Mouse (Mus musculus) liver, embryonic 14 days (tissue): ENCODE results near the gene Rpl32. TPM values are rescaled to one million over a fixed set of nuclear protein-coding genes. Genes with fewer than 3 reads are reported as not detected.

ENCODE experiments used
- polyA plus RNA-seq: library from polyadenylated mRNA; depleted of rRNA; stranded (reverse); fragments of >200 nt; gene quantifications from 2 replicates; pipeline ENCODE4 v1.2.3, GENCODE M21; 2012; rRNA removed

Rpl32 gene
- 2,015 and 2,031 TPM in 2 replicates for polyA plus RNA-seq

DNA sequence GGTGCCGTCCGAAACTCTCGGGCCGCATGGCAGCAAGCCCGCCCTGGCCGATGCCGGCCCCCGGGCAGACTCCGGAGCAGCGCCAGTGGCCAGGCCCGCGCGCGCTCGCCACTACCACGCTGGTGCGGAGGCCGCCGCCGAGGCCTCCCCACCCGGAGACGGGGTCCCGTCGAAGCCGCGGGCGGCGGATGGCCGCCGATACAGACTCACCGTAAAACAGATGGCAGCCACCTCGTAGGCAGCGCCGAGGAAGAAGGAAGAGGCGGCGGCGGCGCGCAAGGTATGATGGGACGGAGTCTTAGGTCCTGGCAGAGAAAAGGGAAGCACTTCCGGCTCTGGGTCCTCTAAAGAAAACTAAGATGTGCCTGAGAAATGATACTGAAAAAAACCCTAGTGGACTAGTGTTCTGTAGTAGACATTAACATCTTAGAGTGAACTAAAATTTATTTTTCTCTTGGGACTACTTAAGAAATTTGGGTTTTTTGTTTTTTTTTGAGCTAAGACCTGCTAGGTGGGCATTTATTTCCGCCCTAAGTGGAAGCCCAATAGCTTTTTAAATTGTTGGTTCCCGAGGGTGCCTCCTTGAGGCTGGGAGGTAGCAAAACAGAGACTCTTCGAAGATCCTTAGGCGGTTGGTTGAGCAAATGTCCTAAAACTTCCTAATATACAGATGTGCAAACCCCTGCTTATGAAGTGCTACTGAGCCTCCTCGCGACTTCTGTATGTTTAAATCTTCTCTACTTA, at the start of gene Rpl32:
TSS of gene Rpl32 (minus strand) at position 260 of the 744 bp plus-strand sequence.

DNA sequence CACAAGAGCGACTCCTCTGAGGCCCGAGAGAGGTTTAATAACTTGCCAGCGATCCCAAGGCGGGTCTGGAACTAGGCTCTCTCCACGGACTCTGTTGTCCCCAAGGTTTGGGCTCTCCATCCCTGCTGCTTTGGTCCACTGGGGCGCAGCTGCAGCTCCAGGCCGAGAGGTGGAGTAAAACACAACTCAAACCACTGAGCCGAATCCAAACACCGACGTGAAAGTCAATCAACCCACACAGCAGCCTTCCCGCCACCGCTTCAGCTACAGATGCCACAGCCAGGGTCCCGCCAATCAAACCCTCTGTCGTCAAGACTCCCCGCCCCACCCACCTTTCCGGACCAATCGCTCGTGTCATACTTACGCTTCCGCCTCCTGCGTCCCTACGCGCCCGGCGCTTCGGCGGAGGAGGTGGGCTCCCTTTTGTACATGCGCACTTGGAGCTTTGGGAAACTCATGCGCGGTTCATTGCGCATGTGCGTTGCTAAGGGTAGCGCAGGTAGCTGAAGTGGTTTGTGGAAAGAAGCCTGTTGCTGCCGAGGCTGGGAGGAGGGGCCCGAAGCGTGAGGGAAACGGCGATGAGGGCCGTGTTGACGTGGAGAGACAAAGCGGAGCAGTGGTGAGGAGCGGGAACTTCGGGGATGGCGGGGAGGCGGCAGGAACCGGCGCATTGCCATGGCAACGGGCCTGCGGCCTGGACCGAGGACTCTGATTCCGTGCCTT, 44.7 kb upstream of the Rpl32 start, which contains the start of the genes Mbd4 and Ift122:
TSS of gene Mbd4 (minus strand) at position 281 of the 723 bp plus-strand sequence.
TSS of gene Ift122 (plus strand) at position 380 of the 723 bp plus-strand sequence.

GRCm38 (mm10) chr6:115838161-115838597, 29.6 kb upstream of the Rpl32 start, which contains the start of gene Efcab12:
Gene Efcab12 (minus strand): TSS chr6:115838412.

DNA sequence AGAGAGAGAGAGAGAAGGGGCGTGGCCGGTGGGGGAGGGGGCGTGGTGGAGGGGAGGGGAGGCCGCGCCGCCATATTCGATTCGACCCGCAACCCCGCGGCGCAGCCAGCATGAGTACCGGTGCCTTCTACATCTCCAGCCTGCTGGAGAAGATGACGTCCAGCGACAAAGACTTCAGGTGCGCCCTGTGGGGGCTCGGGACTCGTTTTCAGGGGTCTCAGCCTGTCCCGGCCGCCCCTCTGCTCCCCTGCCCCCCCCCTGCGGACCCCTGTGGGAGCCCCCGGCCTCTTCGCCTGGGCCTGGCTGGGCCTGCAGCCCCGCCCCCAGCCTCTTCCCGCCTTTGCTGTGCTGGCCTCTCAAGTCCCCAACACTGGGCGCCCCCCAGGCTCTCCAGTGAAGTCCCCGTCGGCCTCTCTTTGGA, 34.0 kb downstream of the Rpl32 start, which contains the start of gene Cand2:
TSS of gene Cand2 (plus strand) at position 38 of the 421 bp plus-strand sequence.

GRCm38 (mm10) chr6:115761995-115762756, 46.4 kb downstream of the Rpl32 start, which contains the start of gene Tmem40:
Gene Tmem40 (minus strand): TSS chr6:115762410.

Other genes starting within 250 kb of the Rpl32 start
- gene Mkrn2os, start 216.2 kb downstream of the Rpl32 start, polyA plus RNA-seq, result 5.5 and 5.6 TPM in 2 replicates
- gene Mkrn2, start 206.8 kb downstream of the Rpl32 start, polyA plus RNA-seq, result 7.1 and 7.4 TPM in 2 replicates
- gene Raf1, start 132.1 kb downstream of the Rpl32 start, polyA plus RNA-seq, result 40.0 and 45.1 TPM in 2 replicates
- gene Tmem40, start 46.3 kb downstream of the Rpl32 start, polyA plus RNA-seq, result 18.6 and 18.9 TPM in 2 replicates
- gene Cand2, start 34.2 kb downstream of the Rpl32 start, polyA plus RNA-seq, result 2.2 and 2.5 TPM in 2 replicates
- 0.05 and 0.08 TPM in 2 replicates for gene Efcab12, start 29.7 kb upstream of the Rpl32 start, polyA plus RNA-seq
- 6.8 and 7.6 TPM in 2 replicates for gene Mbd4, start 44.6 kb upstream of the Rpl32 start, polyA plus RNA-seq
- 1.5 and 1.6 TPM in 2 replicates for gene Ift122, start 44.7 kb upstream of the Rpl32 start, polyA plus RNA-seq
- gene Rho, start 123.0 kb upstream of the Rpl32 start, polyA plus RNA-seq, result 0.02 and 0.10 TPM in 2 replicates
- gene H1foo, start 136.2 kb upstream of the Rpl32 start, polyA plus RNA-seq, result not detected in 2 replicates
- 12.7 and 13.5 TPM in 2 replicates for gene Plxnd1, start 186.3 kb upstream of the Rpl32 start, polyA plus RNA-seq